Mouse (Mus musculus): ENCODE measurements at regions not wholly inside any gene's neighbourhood (a gene's known extent, or its start where the extent isn't known, plus 50 kb on each side); places are given as distances from the start of the nearest gene placed in this dataset.

DNA sequence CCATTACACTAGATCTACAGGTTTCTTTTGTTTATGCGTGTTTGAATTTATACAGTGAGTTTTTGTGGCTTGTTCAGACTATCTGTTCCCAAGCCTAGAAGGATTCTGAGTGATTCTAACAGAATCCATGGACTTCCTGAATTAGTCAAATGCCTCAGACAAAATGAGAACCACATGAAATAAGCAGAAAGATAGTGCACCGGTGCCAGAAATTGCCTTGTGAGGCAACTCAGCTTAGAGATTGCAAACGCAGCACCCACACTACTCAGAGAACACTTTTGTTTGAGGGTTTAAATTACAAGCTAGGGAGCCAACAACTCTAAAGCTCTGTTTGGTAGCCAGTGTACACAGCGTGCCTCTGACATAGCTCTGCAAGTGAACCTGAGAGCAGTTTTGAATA is 543.9 kb downstream of the Plcl1 start:
- in situ Hi-C loops (cut with MboI; ENCODE audit: low pct_unique_long_range_greater_than_20kb in 1 of 2, low sequenced_read_pairs in 2 of 2, unreplicated experiment in 1 of 2), result no loop called here

DNA sequence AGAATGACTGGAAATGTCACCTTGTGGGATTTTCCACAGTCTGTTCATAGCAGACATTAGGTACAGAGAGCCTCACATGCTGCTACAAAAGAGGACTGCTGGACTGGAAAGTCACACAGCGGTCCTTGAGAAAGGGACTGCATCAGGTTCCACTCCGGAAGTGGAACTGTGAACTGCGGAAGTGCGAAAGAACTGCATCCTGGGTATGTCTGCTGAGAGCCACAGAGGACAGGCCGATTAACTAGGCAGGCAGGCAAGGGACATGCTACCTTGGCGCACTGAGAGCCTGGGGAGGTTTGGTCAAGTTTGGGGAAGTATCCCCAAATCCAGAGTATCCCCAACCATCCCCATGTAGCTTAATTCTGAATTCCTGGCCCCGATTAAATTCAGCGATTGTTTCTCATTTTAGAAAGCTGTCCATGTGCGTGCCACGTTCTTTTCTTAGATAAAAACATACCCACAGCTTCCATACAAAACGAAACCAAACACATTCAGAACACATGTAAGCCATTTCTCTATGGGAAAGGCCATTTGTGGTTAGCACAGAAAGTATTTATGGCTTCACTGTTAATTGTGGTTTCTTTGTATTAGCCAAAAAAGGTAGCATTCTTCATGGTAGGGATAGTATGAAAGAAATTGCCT is 552.2 kb downstream of the Plcl1 start:
- in situ Hi-C loops (cut with MboI; ENCODE audit: low pct_unique_long_range_greater_than_20kb in 1 of 2, low sequenced_read_pairs in 2 of 2, unreplicated experiment in 1 of 2), result no loop called here

- in situ Hi-C loops (cut with MboI; ENCODE audit: low pct_unique_long_range_greater_than_20kb in 1 of 2, low sequenced_read_pairs in 2 of 2, unreplicated experiment in 1 of 2), result no loop called here
Measured at GRCm38 (mm10) chr1:55960291-55960690, 554.6 kb downstream of the Plcl1 start.

- in situ Hi-C loops (cut with MboI; ENCODE audit: low pct_unique_long_range_greater_than_20kb in 1 of 2, low sequenced_read_pairs in 2 of 2, unreplicated experiment in 1 of 2), result no loop called here
Measured at GRCm38 (mm10) chr1:55963867-55964266, 558.1 kb downstream of the Plcl1 start.

GRCm38 (mm10) chr1:55966273-55966672 is 560.6 kb downstream of the Plcl1 start:
- in situ Hi-C loops (cut with MboI; ENCODE audit: low pct_unique_long_range_greater_than_20kb in 1 of 2, low sequenced_read_pairs in 2 of 2, unreplicated experiment in 1 of 2), result no loop called here

GRCm38 (mm10) chr1:55967869-55968268 is 562.1 kb downstream of the Plcl1 start:
- in situ Hi-C loops (cut with MboI; ENCODE audit: low pct_unique_long_range_greater_than_20kb in 1 of 2, low sequenced_read_pairs in 2 of 2, unreplicated experiment in 1 of 2), result no loop called here

GRCm38 (mm10) chr1:55977796-55978195 is 572.1 kb downstream of the Plcl1 start:
- in situ Hi-C loops (cut with MboI; ENCODE audit: low pct_unique_long_range_greater_than_20kb in 1 of 2, low sequenced_read_pairs in 2 of 2, unreplicated experiment in 1 of 2), result no loop called here

- in situ Hi-C loops (cut with MboI; ENCODE audit: low pct_unique_long_range_greater_than_20kb in 1 of 2, low sequenced_read_pairs in 2 of 2, unreplicated experiment in 1 of 2), result no loop called here
Measured at GRCm38 (mm10) chr1:55983522-55984066, 577.9 kb downstream of the Plcl1 start.

DNA sequence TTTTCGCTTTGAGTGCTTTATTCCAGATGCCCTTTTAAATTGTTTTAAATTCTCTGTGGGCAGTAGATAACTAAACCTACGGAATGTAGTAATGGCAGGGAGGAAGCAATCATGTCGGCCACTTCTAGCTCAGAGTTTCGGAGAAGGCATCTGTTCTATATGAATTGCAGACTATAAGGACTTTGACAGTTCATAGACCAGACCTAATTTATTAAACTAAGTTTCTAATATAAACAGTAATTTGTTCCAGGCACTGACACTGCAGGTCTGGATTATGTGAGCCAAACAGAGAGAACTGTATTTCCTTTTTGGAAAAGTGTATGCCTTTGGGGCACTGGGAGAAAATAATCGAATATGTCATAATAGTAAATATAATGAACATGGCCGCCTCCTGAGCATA is 591.4 kb downstream of the Plcl1 start:
- in situ Hi-C loops (cut with MboI; ENCODE audit: low pct_unique_long_range_greater_than_20kb in 1 of 2, low sequenced_read_pairs in 2 of 2, unreplicated experiment in 1 of 2), result no loop called here

Measured in mouse embryonic stem cell (cell line).